Mouse (Mus musculus): Measurements from ENCODE around the gene Scn10a. TPM values are rescaled to one million over a fixed set of nuclear protein-coding genes. Genes with fewer than 3 reads are reported as not detected.

Gene Scn10a
- total and polyA plus RNA-seq, 3 experiments = 0.11 TPM; not detected in 2

DNA sequence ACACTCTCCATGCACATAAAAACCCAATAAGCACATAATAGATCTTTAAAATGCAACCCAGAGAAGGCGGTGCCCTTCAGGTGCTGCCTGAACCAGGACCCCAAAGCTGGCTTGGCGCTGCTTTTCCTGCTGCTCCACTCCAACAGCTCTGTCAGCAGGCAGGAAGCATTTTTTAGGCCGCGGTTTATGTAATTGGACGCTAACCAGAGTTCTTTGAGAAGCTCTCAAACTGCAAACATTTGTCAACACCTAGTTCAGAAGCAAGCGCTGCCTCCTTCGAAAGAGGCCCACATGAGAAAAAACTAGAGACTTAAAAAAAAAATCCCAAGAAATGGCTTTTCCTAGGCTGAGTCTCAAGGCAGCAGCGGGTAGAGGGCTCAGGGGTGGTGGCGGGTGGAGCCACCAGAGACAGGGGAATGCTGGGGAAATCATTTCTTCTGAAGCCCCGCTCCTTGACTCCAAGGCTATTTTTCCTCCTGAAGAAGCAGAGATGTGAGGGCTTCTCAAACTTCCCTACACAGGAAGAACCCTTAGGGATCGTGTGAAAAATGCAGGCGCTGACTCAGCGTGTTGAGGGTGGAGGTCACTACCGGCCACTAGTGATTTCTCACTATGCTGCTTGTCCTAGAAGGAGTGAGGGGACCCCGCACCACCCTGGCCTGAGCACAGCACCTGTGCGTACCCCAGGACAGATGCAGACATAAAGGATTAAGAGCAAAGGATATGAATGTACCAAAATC is 159.4 kb downstream of the Scn10a start:
- no peak for DNase-seq (ENCODE audit: low spot score)
- Histone ChIP-seq H3K4me1 (ENCODE audit: insufficient read depth, low read depth, low read length) (no peaks in the 10 kb centered on the region), H3K9me3 (replicated peaks) (peaks cover 91% of the 10 kb centered on the region), H3K27me3 (ENCODE audit: insufficient read depth, low read length) (no peaks in the 10 kb centered on the region), H3K36me3 (replicated peaks) (no peaks in the 10 kb centered on the region), H3K4me3 (ENCODE audit: low read depth, low read length) (no peak overlapping the region)
- no peak for ATAC-seq (ENCODE audit: extremely low read depth, insufficient number of reproducible peaks, low FRiP score, poor library complexity, severe bottlenecking)
- TF ChIP-seq GATA2 (IDR thresholded peaks at IDR 0.05; ENCODE audit: borderline replicate concordance, low read depth, low read length) = no peak
- TF ChIP-seq TAL1 (conservative IDR thresholded peaks at IDR 0.05; ENCODE audit: low read depth, low read length) = no peak
- TF ChIP-seq POLR2AphosphoS5 (IDR thresholded peaks at IDR 0.05; ENCODE audit: insufficient replicate concordance, low read depth, low read length) = no peak
- TF ChIP-seq CTCF (IDR thresholded peaks at IDR 0.05; ENCODE audit: low read depth, low read length) = no peak
- no peak for TF ChIP-seq GATA1 (IDR thresholded peaks at IDR 0.05; ENCODE audit: borderline replicate concordance, low read length)

Other genes starting within 250 kb of the Scn10a start
- gene Scn5a, start 140.3 kb downstream of the Scn10a start, total RNA-seq (2014; fragmentation: Nextera tagmentation) = not detected in 2 replicates
- under 0.01 and 0.27 TPM in 2 replicates for gene Scn5a, start 140.3 kb downstream of the Scn10a start, total RNA-seq (2017)
- gene Scn5a, start 140.3 kb downstream of the Scn10a start, polyA plus RNA-seq (2012) = not detected in 2 replicates
- gene Scn11a, start 106.1 kb upstream of the Scn10a start, total RNA-seq (2014; fragmentation: Nextera tagmentation) = not detected in 2 replicates
- gene Scn11a, start 106.1 kb upstream of the Scn10a start, total RNA-seq (2017) = under 0.01 and 0.06 TPM in 2 replicates
- gene Scn11a, start 106.1 kb upstream of the Scn10a start, polyA plus RNA-seq (2012) = not detected in 2 replicates
- gene Wdr48, start 175.6 kb upstream of the Scn10a start, total RNA-seq (2014; fragmentation: Nextera tagmentation) = 99.9 and 111 TPM in 2 replicates
- gene Wdr48, start 175.6 kb upstream of the Scn10a start, total RNA-seq (2017) = 52.7 and 55.1 TPM in 2 replicates
- gene Wdr48, start 175.6 kb upstream of the Scn10a start, polyA plus RNA-seq (2012) = 11.3 and 14.5 TPM in 2 replicates
- 9.7 and 11.0 TPM in 2 replicates for gene Gorasp1, start 218.2 kb upstream of the Scn10a start, total RNA-seq (2014; fragmentation: Nextera tagmentation)
- gene Gorasp1, start 218.2 kb upstream of the Scn10a start, total RNA-seq (2017) = 4.8 and 7.4 TPM in 2 replicates
- 15.4 and 18.3 TPM in 2 replicates for gene Gorasp1, start 218.2 kb upstream of the Scn10a start, polyA plus RNA-seq (2012)
- not detected in 2 replicates for gene Ttc21a, start 218.3 kb upstream of the Scn10a start, total RNA-seq (2014; fragmentation: Nextera tagmentation)
- gene Ttc21a, start 218.3 kb upstream of the Scn10a start, total RNA-seq (2017) = 0.17 and 0.38 TPM in 2 replicates
- gene Ttc21a, start 218.3 kb upstream of the Scn10a start, polyA plus RNA-seq (2012) = 0.02 and 0.06 TPM in 2 replicates